Mouse (Mus musculus): ENCODE data around the gene Snapc1. TPM values are rescaled to one million over a fixed set of nuclear protein-coding genes. Genes with fewer than 3 reads are reported as not detected.

The Snapc1 gene
- polyA plus RNA-seq (2015; fragmentation: Nextera tagmentation; extraction: Ambion mirVana) = 23.8 and 23.9 TPM in 2 replicates

- WGBS = 1% methylated on average over 60 of the region's 60 CpGs
- no peaks in the 10 kb centered on the region for H3K27me3 ChIP-seq
Measured at GRCm38 (mm10) chr12:73964291-73965281, at the start of gene Snapc1. TSS of gene Snapc1 (plus strand) at chr12:73964481.

GRCm38 (mm10) chr12:73918479-73918878 is 45.8 kb upstream of the Snapc1 start:
- WGBS = 91% methylated on average over 5 of the region's 5 CpGs
- no peak overlapping the region for H3K4me3 ChIP-seq
- no peak overlapping the region for H3K4me2 ChIP-seq (replicated peaks)
- no peaks in the 10 kb centered on the region for H3K36me3 ChIP-seq
- no peaks in the 10 kb centered on the region for H3K27me3 ChIP-seq
- no peaks in the 10 kb centered on the region for H3K4me1 ChIP-seq
- no peak overlapping the region for H3K9ac ChIP-seq
- H3K9me3 ChIP-seq = no peaks in the 10 kb centered on the region
- no peak overlapping the region for H3K27ac ChIP-seq
- ATAC-seq (ENCODE audit: low FRiP score, low read depth) = no peak

More at GRCm38 (mm10) chr12:73964291-73965281, at the start of gene Snapc1:
- Histone ChIP-seq H3K4me1 (peaks cover 8% of the 10 kb centered on the region), H3K27ac (peak within 1 kb of the TSS; percentile 70), H3K9ac (peak within 1 kb of the TSS; percentile 88), H3K4me2 (replicated peaks) (peak within 1 kb of the TSS; percentile 78), H3K36me3 (peaks cover 23% of the 10 kb centered on the region), H3K9me3 (no peaks in the 10 kb centered on the region), H3K4me3 (peak within 1 kb of the TSS; percentile 81)
- ATAC-seq (ENCODE audit: low FRiP score, low read depth) = peak; percentile 100

GRCm38 (mm10) chr12:73930266-73930665 is 34.0 kb upstream of the Snapc1 start:
- WGBS = 87% methylated on average over 3 of the region's 3 CpGs
- Histone ChIP-seq H3K4me3 (no peak overlapping the region), H3K27me3 (no peaks in the 10 kb centered on the region), H3K9ac (no peak overlapping the region), H3K4me1 (no peaks in the 10 kb centered on the region), H3K27ac (no peak overlapping the region), H3K4me2 (replicated peaks) (no peak overlapping the region), H3K9me3 (no peaks in the 10 kb centered on the region), H3K36me3 (peaks cover 65% of the 10 kb centered on the region)
- no peak for ATAC-seq (ENCODE audit: low FRiP score, low read depth)

GRCm38 (mm10) chr12:73931274-73931673 is 33.0 kb upstream of the Snapc1 start:
- Histone ChIP-seq H3K9ac (no peak overlapping the region), H3K4me3 (no peak overlapping the region), H3K36me3 (peaks cover 71% of the 10 kb centered on the region), H3K9me3 (no peaks in the 10 kb centered on the region), H3K27me3 (no peaks in the 10 kb centered on the region), H3K4me1 (no peaks in the 10 kb centered on the region), H3K27ac (no peak overlapping the region), H3K4me2 (replicated peaks) (no peak overlapping the region)
- 63% methylated on average over 5 of the region's 5 CpGs for WGBS
- no peak for ATAC-seq (ENCODE audit: low FRiP score, low read depth)

GRCm38 (mm10) chr12:73934528-73934927 is 29.8 kb upstream of the Snapc1 start:
- Histone ChIP-seq H3K36me3 (peaks cover 78% of the 10 kb centered on the region), H3K4me1 (no peaks in the 10 kb centered on the region), H3K4me3 (no peak overlapping the region), H3K9me3 (no peaks in the 10 kb centered on the region), H3K27me3 (no peaks in the 10 kb centered on the region), H3K9ac (no peak overlapping the region), H3K27ac (no peak overlapping the region), H3K4me2 (replicated peaks) (no peak overlapping the region)
- WGBS = 83% methylated on average over 2 of the region's 2 CpGs
- no peak for ATAC-seq (ENCODE audit: low FRiP score, low read depth)

GRCm38 (mm10) chr12:73937353-73937752 is 26.9 kb upstream of the Snapc1 start, which contains the start of gene Gm49321:
TSS of gene Gm49321 (plus strand) at chr12:73937653.
- Histone ChIP-seq H3K4me3 (no peak within 1 kb of the TSS), H3K27ac (no peak within 1 kb of the TSS), H3K4me1 (no peaks in the 10 kb centered on the region), H3K27me3 (no peaks in the 10 kb centered on the region), H3K9me3 (no peaks in the 10 kb centered on the region), H3K4me2 (replicated peaks) (no peak within 1 kb of the TSS), H3K36me3 (peaks cover 79% of the 10 kb centered on the region), H3K9ac (no peak within 1 kb of the TSS)
- WGBS = 95% methylated on average over 1 of the region's 1 CpGs
- ATAC-seq (ENCODE audit: low FRiP score, low read depth) = no peak

GRCm38 (mm10) chr12:73939542-73939941 is 24.7 kb upstream of the Snapc1 start:
- H3K36me3 ChIP-seq = peaks cover 78% of the 10 kb centered on the region
- no peak for ATAC-seq (ENCODE audit: low FRiP score, low read depth)
- no peaks in the 10 kb centered on the region for H3K4me1 ChIP-seq
- H3K9ac ChIP-seq = no peak overlapping the region
- WGBS = 95% methylated on average over 6 of the region's 6 CpGs
- no peaks in the 10 kb centered on the region for H3K9me3 ChIP-seq
- no peaks in the 10 kb centered on the region for H3K27me3 ChIP-seq
- H3K4me3 ChIP-seq = no peak overlapping the region
- no peak overlapping the region for H3K27ac ChIP-seq
- no peak overlapping the region for H3K4me2 ChIP-seq (replicated peaks)

- no peak overlapping the region for H3K27ac ChIP-seq
- WGBS = 92% methylated on average over 4 of the region's 4 CpGs
Measured at GRCm38 (mm10) chr12:73948415-73948814, 15.9 kb upstream of the Snapc1 start.

GRCm38 (mm10) chr12:73949318-73950058 is 14.8 kb upstream of the Snapc1 start:
- Histone ChIP-seq H3K36me3 (peaks cover 22% of the 10 kb centered on the region), H3K4me2 (replicated peaks) (peak overlapping the region; percentile 73), H3K27me3 (peaks cover 15% of the 10 kb centered on the region; the same call in 1 of the 2 replicates), H3K4me1 (peaks cover 14% of the 10 kb centered on the region), H3K9me3 (no peaks in the 10 kb centered on the region), H3K4me3 (peak overlapping the region; percentile 41), H3K9ac (peak overlapping the region; percentile 55), H3K27ac (no peak overlapping the region)
- peak; percentile 70 for ATAC-seq (ENCODE audit: low FRiP score, low read depth)
- WGBS = 9% methylated on average over 46 of the region's 46 CpGs

More at GRCm38 (mm10) chr12:73948415-73948814, 15.9 kb upstream of the Snapc1 start:
- Histone ChIP-seq H3K4me1 (peaks cover 10% of the 10 kb centered on the region), H3K27me3 (peaks cover 15% of the 10 kb centered on the region; the same call in 1 of the 2 replicates), H3K4me2 (replicated peaks) (no peak overlapping the region), H3K9ac (no peak overlapping the region), H3K36me3 (peaks cover 32% of the 10 kb centered on the region), H3K9me3 (no peaks in the 10 kb centered on the region), H3K4me3 (no peak overlapping the region)
- ATAC-seq (ENCODE audit: low FRiP score, low read depth) = no peak

GRCm38 (mm10) chr12:73952879-73953278 is 11.4 kb upstream of the Snapc1 start:
- H3K4me3 ChIP-seq = peak overlapping the region; percentile 42
- H3K36me3 ChIP-seq = peaks cover 6% of the 10 kb centered on the region
- peak overlapping the region; percentile 60 for H3K9ac ChIP-seq
- no peaks in the 10 kb centered on the region for H3K9me3 ChIP-seq
- H3K27ac ChIP-seq = no peak overlapping the region
- H3K4me1 ChIP-seq = peaks cover 14% of the 10 kb centered on the region
- WGBS = 18% methylated on average over 15 of the region's 15 CpGs
- peaks cover 15% of the 10 kb centered on the region; the same call in 1 of the 2 replicates for H3K27me3 ChIP-seq
- peak overlapping the region; percentile 66 for H3K4me2 ChIP-seq (replicated peaks)
- ATAC-seq (ENCODE audit: low FRiP score, low read depth) = peak; percentile 63

GRCm38 (mm10) chr12:73953420-73954186 is 10.7 kb upstream of the Snapc1 start:
- Histone ChIP-seq H3K4me3 (peak overlapping the region; percentile 42), H3K4me1 (peaks cover 14% of the 10 kb centered on the region), H3K27ac (no peak overlapping the region), H3K9ac (peak overlapping the region; percentile 60), H3K36me3 (peaks cover 2% of the 10 kb centered on the region; the same call in 1 of the 2 replicates), H3K9me3 (no peaks in the 10 kb centered on the region), H3K27me3 (peaks cover 10% of the 10 kb centered on the region; the same call in 1 of the 2 replicates), H3K4me2 (replicated peaks) (peak overlapping the region; percentile 66)
- 48% methylated on average over 14 of the region's 14 CpGs for WGBS
- no peak for ATAC-seq (ENCODE audit: low FRiP score, low read depth)

All from limb, embryonic 13.5 days (tissue).